Mouse (Mus musculus): ENCODE measurements at regions not wholly inside any gene's neighbourhood (a gene's known extent, or its start where the extent isn't known, plus 50 kb on each side); places are given as distances from the start of the nearest gene placed in this dataset.

DNA sequence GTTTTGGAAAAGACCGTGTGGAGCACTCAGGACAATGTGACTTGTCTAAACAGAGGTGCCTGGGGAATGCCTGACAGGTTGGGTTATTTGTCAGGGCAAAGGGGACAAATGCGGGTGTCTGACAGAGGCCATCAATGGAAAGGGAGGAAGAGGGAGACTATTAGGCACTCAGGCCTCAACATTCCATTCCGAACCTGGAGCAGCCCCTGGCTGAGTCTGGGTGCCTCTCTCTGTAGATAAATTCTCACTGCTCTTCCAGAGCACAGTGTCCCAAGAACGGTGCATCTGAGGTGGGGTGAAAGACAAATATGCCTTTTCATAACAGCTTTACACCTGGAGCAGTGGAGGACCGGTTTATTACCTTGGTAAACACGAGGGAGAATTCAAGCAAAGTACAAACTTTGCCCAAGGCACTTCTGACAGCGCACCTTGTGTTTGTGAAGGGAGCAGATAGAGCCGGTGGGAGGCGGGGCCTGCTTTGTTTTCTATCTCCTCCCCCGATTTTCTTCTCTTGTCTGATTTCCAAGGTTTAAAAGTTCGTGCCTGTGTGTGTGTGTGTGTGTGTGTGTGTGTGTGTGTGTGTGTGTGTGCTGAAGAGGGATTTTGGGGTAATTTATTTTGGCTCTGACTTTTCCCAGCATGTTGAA is 68.4 kb upstream of the Bcl6 start:
- DNase-seq (ENCODE audit: low read depth, low spot score): no peak

DNA sequence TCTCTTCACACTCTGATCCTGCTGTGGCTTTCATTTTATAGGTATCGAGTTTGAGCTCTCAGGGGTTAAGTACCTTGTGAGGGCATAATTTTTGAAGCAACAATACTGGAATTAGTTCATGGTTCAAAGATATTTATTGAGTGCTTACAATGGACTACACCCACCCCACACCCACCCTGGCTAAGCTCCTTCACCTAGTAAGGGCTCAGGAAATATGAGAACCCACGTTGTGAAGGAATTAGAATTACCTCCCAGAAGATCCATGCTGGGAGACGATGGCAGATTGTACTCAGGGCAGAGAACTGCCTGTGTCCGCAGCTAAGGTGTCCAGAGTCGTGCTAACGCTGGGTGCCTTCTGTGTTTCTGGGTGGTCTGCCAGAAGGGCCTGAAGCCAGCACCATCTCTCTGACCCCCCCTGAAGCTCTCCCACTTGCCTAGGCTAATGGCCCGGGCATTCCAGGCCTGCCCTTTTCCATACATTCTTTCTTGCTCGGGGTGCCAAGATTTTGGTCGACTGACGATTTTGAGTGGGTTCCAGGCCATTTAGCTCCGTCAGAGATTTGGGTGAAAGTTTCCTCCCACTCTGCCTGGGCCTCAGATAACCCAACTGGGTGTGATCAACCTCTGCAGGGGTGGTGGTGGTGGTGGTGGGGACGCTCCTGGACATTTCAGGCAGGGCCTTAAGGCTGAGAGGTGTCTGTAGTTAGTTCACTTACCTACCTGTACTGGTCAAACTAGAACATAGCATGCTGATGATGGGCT is 67.7 kb upstream of the Bcl6 start:
- DNase-seq (ENCODE audit: low read depth, low spot score): no peak

DNA sequence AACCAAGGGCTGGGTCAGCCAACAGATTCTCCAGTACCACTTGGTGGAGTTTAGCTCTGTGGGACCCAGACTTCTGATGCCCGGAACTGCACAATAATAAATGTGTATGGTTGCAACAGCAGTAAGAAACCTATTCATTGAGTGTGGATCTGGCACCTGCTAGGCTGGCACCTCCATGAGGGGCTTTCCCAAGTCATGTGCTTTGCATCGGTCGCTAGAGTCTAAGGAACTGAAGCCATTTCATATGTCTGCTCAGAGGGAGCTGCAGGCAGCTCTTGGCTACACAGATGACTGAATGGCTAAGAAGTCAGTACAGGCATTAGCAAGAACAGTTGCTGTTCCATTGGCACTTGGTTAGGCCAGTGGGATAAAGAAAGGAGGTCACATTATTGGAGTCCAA is 65.6 kb upstream of the Bcl6 start:
- DNase-seq (ENCODE audit: low read depth, low spot score): no peak

DNA sequence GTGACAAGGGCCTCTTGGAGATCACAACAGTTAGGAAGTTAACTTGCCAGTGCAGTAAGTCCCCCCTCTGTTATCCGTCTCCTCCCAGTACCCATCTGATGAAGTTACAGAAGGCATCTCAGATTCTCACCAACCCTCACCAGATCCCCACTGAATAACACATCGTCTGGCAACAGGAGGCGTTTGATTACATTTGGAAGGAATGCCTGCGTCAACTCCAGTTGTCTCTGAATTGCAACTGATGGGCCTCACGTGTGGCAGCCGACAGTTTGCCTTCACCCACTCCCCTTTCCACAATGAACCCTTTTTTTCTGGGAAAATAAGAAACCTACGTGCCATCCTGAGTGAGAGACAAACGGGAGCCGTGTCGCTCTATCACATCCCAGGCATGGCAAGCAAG is 64.8 kb upstream of the Bcl6 start:
- DNase-seq (ENCODE audit: low read depth, low spot score): no peak

DNA sequence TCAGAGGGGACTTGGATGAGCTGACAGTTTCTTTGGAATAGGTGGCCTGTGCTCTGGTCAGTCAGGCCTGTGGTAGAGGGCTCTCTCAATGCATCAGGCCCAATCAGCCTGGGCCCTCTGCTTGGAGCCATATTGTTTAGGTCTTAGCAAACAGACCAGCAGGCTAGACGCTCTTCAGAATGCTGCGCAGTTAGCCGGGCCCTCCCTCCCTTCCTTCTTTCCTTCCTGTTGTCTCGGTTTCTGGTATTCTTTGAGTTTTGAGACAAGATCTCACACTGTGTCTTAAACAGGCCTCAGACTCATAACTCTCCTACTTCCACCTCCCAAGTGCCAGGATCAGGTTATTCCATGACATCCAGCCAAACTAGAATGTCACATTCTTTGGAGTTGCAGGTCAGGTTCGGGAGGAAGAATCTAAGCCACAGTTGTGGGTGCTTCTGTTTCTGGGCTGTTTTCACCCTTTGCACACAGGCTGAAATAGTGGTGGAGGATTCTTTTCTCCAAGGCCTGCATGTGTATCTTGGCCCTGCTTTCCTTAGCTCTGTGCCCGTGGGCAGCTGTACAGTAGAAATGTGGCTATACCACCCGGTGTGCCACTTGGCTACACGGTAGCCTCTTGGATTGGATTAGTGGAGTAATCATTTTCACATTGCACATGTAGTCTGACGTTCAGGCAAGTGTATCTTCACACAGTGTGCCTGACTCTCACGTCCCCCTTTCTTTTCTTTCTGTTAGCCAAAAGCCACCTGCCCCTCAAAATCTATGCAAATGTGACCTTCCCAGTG is 62.4 kb upstream of the Bcl6 start:
- DNase-seq (ENCODE audit: low read depth, low spot score): no peak

DNA sequence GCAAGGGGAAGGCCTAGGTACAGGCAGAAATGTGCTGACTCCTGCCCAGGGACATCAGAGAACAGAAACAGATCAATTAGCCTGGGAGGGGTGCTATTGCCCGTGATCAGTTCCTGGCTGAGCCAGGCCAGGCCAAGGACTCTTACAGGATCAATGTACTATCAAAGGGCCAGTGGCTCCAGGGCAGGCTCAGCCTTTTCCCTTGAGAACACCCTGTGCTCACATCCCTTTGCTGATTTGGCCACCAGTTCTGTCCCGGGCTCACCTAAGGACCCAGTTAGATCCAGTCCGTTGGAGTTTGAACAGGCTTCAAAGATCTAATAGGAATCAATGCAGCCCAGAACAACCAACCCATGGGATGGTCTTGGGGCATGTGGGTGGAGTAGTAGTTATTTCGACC is 55.1 kb upstream of the Bcl6 start:
- DNase-seq (ENCODE audit: low read depth, low spot score): no peak

DNA sequence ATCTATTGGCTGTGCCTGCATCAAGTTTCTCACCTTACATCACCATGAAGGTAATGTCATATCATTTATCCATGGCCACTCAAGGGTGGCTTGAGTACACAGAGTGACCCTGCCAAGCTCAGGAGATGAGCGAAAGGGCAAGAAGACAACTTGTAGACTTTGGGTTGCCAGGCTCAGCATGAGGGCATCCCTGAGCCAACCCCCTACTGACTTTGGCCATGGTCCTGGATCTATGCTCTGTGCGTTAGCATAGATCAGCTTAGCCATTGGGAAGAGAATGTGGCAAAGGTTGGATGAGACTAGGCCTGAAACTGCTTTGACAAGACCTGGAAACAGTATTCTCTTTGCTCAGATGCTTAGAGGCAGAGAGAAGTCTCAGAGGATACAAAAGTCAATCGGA is 54.3 kb upstream of the Bcl6 start:
- no peak for DNase-seq (ENCODE audit: low read depth, low spot score)

DNA sequence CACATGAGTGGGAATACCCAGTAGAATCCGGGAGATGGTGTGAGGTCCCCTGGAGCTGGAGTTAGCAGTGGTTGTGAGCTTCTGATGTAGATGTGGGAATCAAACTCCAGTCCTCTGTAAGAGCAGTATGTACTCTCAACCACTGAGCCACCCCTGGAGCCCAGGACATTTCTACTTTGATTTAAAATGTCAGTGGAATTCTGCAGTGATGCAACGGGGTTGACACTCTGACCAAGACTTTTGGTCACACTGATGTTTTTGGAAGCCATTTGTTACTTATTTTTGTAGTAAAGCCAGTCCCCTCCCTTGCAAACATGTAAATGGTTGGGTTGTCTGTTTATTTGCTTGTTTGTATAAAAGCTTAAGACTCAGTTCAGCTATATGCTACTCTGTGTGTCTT is 53.6 kb upstream of the Bcl6 start:
- no peak for DNase-seq (ENCODE audit: low read depth, low spot score)

DNA sequence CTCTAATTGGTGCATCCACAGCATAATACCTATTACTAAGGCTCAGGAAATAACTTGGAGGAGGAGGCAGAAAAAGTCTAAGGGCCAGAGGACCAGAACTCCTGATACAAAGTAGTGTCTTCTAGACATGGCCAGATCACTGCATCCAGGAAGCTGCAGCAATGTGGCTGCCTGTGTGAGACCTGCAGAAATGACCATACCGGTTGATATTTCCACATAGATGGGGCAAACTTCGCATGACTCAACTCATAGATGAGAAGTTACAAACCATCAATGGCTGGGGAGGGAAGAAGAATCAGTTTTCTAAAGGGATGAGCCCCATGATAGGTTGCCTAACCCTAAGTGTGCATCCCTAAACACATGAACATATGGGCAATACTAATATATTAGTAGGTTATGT is 52.8 kb upstream of the Bcl6 start:
- no peak for DNase-seq (ENCODE audit: low read depth, low spot score)

DNA sequence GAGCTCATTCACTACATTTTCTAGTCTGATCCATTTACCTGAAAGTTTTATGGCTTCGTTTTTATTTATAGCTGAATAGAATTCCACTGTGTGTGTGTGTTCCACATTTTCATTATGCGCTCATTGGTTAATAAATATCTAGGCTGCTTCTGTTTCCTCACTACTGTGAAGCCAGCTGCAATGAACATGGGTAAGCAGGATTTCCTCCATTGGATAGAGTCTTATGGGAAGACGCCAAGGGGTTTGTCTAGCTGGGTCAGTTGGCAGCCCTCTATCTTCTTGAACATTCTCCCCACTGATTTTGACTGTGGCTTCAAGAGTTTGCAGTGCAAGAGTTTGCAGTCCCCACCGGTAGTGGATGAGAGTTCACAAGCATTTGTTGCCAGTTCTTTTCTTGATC is 51.1 kb upstream of the Bcl6 start:
- DNase-seq (ENCODE audit: low read depth, low spot score): no peak

Measured in ES-CJ7 (cell line).